Mouse (Mus musculus): ENCODE data around the gene Cacna1e.

DNA sequence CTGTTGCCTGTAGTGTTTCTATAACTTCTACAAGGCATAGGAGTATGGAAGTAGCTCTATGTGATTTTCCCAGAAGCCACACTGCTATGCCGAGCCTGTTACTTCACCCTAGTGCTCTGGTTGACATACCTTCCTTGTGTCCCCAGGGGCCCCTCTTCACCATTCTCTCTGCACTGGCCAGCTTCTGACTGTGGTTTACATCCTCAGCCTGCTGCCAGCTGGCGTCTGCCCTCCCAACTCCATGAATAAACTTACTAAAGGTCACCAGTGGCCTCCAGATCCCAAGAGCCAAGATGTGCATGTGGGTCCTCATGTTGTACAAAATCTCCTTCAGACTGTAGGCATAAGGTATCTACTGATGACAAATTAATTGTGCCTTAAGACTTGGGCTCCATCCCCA lies 230.3 kb downstream of the Cacna1e start:
- TF ChIP-seq TAL1 (IDR thresholded peaks at IDR 0.05; ENCODE audit: low read length) (no peak), GATA1 (IDR thresholded peaks at IDR 0.05; ENCODE audit: low read length) (no peak)
